In the genomic region with DNA sequence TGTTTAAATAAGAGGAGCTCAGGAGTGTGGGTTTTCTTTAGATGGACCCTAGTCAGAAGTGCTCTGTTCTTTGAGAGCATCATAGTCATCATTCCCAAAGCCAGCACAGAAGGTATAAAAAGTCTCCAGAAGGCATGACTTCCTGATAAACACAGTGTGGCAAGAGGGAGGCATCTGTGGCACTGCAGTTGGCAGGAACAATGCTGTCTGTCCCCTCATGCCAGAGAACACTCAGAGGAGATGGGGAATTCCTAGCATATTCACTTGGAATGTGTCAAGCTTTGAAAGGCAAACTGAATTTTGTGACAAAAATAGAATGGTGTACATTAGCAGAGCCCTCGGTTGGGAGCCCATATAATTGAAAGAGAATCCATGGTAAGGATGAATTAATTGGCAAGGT, we compare ENCODE assay signal across 12 mouse cellular contexts.
DNase-seq lines count a peak whose midpoint lies in the region; ATAC-seq and TF ChIP-seq lines count a peak whose summit lies in the region.
"Had no signal": no experiment of that assay in that cellular context is flagged by ENCODE, and none has a peak within 500 bp of the region (broad histone marks: within the 10 kb centered on the region; RNA-seq: fewer than 3 reads in every experiment).

No protein-coding gene starts in this region.

- no peak overlapping the region for H3K4me2 ChIP-seq in midbrain, postnatal 0 days (ENCODE audit: low read depth, low read length, poor library complexity, severe bottlenecking)
- H3K4me2 ChIP-seq in midbrain, embryonic 16.5 days (ENCODE audit: low read length): no peak overlapping the region
- H3K4me2 ChIP-seq: limb, embryonic 12.5 days; midbrain, embryonic 15.5 days had no signal

- H3K9me3 ChIP-seq in midbrain, postnatal 0 days (ENCODE audit: low read length): no peaks in the 10 kb centered on the region
- no peaks in the 10 kb centered on the region for H3K9me3 ChIP-seq in midbrain, embryonic 16.5 days (replicated peaks; ENCODE audit: control insufficient read depth, low read length, poor library complexity, severe bottlenecking)
- H3K9me3 ChIP-seq: limb, embryonic 12.5 days; midbrain, embryonic 15.5 days had no signal

- ATAC-seq in frontal cortex, adult (ENCODE audit: low TSS enrichment): peak; percentile 76
- no peak for ATAC-seq in midbrain, postnatal 0 days (ENCODE audit: low FRiP score)
- ATAC-seq in midbrain, embryonic 16.5 days: no peak

- no peak overlapping the region for H3K4me3 ChIP-seq in midbrain, postnatal 0 days (ENCODE audit: low read depth, low read length)
- H3K4me3 ChIP-seq in midbrain, embryonic 16.5 days (ENCODE audit: low read depth, low read length): no peak overlapping the region
- H3K4me3 ChIP-seq: limb, embryonic 12.5 days; midbrain, embryonic 15.5 days had no signal

- no peak for TF ChIP-seq CTCF in midbrain, postnatal 0 days (IDR thresholded peaks at IDR 0.05)

- H3K27ac ChIP-seq in midbrain, postnatal 0 days (ENCODE audit: low read depth, low read length): no peak overlapping the region
- no peak overlapping the region for H3K27ac ChIP-seq in midbrain, embryonic 16.5 days (ENCODE audit: low read length)
- H3K27ac ChIP-seq: limb, embryonic 12.5 days; midbrain, embryonic 15.5 days had no signal

- no peak for DNase-seq in frontal cortex, postnatal 14 days (ENCODE audit: low spot score in 2 of 2)
- peak; percentile 5 for DNase-seq in midbrain, postnatal 0 days (ENCODE audit: low spot score)
- DNase-seq in layer of hippocampus, adult 18-20 months (ENCODE audit: low spot score in 2 of 2): peak; percentile 54 to 79
- peak; percentile 55 for DNase-seq in telencephalon, adult 2 months (ENCODE audit: low read depth, low spot score)
- DNase-seq in thymus, postnatal 36 days: no peak
- DNase-seq in thymus, postnatal 10 days (ENCODE audit: low spot score in 2 of 2): no peak
- DNase-seq: adrenal gland, adult 8-10 months; B cell, adult 2 months had no signal

- H3K36me3 ChIP-seq in midbrain, postnatal 0 days (ENCODE audit: insufficient read depth, low read length): no peaks in the 10 kb centered on the region
- no peaks in the 10 kb centered on the region for H3K36me3 ChIP-seq in midbrain, embryonic 16.5 days (ENCODE audit: control insufficient read depth, insufficient read depth, low read length)
- H3K36me3 ChIP-seq: limb, embryonic 12.5 days; midbrain, embryonic 15.5 days had no signal

- WGBS in midbrain, postnatal 0 days: 62% methylated on average over 1 of the region's 1 CpGs
- WGBS in midbrain, embryonic 16.5 days: 60% methylated on average over 1 of the region's 1 CpGs

- H3K9ac ChIP-seq in midbrain, postnatal 0 days (replicated peaks; ENCODE audit: low read length, poor library complexity, severe bottlenecking): no peak overlapping the region
- no peak overlapping the region for H3K9ac ChIP-seq in midbrain, embryonic 16.5 days (ENCODE audit: low read depth, low read length)
- H3K9ac ChIP-seq: limb, embryonic 12.5 days; midbrain, embryonic 15.5 days had no signal

- H3K4me1 ChIP-seq in midbrain, postnatal 0 days (ENCODE audit: insufficient read depth, low read length): no peaks in the 10 kb centered on the region
- H3K4me1 ChIP-seq in midbrain, embryonic 16.5 days (ENCODE audit: control insufficient read depth, insufficient read depth, low read length): no peaks in the 10 kb centered on the region
- H3K4me1 ChIP-seq: limb, embryonic 12.5 days; midbrain, embryonic 15.5 days had no signal

- H3K27me3 ChIP-seq in midbrain, postnatal 0 days (ENCODE audit: insufficient read depth, low read length): no peaks in the 10 kb centered on the region
- no peaks in the 10 kb centered on the region for H3K27me3 ChIP-seq in midbrain, embryonic 16.5 days (ENCODE audit: control insufficient read depth, insufficient read depth, low read depth, low read length)
- H3K27me3 ChIP-seq: limb, embryonic 12.5 days; midbrain, embryonic 15.5 days had no signal

Comparison
In these comparisons a context has a peak if more than half of its experiments do, and no peak if none do; other contexts are left out.
1. DNase-seq: peak in midbrain, postnatal 0 days (single experiment), layer of hippocampus, adult 18-20 months (2 of 2) and telencephalon, adult 2 months (single experiment); none in frontal cortex, postnatal 14 days (0 of 2), thymus, postnatal 36 days (0 of 2) and thymus, postnatal 10 days (0 of 2).